Mouse (Mus musculus) embryonic fibroblast, embryonic 13.5 days (primary cell): ENCODE data around the gene Fam69a. TPM values are rescaled to one million over a fixed set of nuclear protein-coding genes. Genes with fewer than 3 reads are reported as not detected.
"Not testable (repeated sequence)": the region's sequence is repeated elsewhere in the genome, so short reads cannot be mapped to it uniquely, and the experiment has no call there.

Experiments used
- H3K27ac ChIP-seq: 2 replicates; pipeline ENCODE4 v1.5.1; 2012; ENCODE audit warnings: low read length, control low read depth, inconsistent platforms; ENCODE audit not compliant: insufficient read depth
- H3K4me1 ChIP-seq: 2 replicates; pipeline ENCODE4 v1.6.1; 2011; ENCODE audit warnings: low read length; ENCODE audit not compliant: control insufficient read depth, insufficient read depth
- H3K4me3 ChIP-seq: 2 replicates; pipeline ENCODE4 v1.5.1; 2011; ENCODE audit warnings: mild to moderate bottlenecking, control low read depth, low read length; ENCODE audit not compliant: insufficient read depth
- CTCF ChIP-seq: IDR thresholded peaks from 2 replicates; pipeline ENCODE4 v1.5.1; 2011; ENCODE audit warnings: mild to moderate bottlenecking, control low read depth, low read length, moderate library complexity, borderline replicate concordance; ENCODE audit not compliant: insufficient read depth
- POLR2A ChIP-seq: IDR thresholded peaks from 2 replicates; pipeline ENCODE4 v1.6.1; 2011; ENCODE audit warnings: low read depth, mild to moderate bottlenecking, control low read depth, low read length, moderate library complexity
- polyA plus RNA-seq: library from polyadenylated mRNA; stranded (reverse); fragments of >200 nt; gene quantifications from 2 replicates; pipeline ENCODE4 v1.2.4, GENCODE M21; 2011; ENCODE audit warnings: low read depth; ENCODE audit not compliant: missing spikeins, insufficient read length

The Fam69a gene
- polyA plus RNA-seq, 1 experiment, result 15.4 TPM

- TF ChIP-seq CTCF (no peak), POLR2A (no peak)
- no peak overlapping the region for H3K27ac ChIP-seq
- H3K4me1 ChIP-seq, result no peaks in the 10 kb centered on the region; the same call in none of the 2 replicates
- no peak overlapping the region for H3K4me3 ChIP-seq
Observed at GRCm38 (mm10) chr5:107950643-107951042, 36.2 kb downstream of the Fam69a start.

- TF ChIP-seq POLR2A (no peak), CTCF (no peak)
- H3K27ac ChIP-seq, result no peak overlapping the region
- no peak overlapping the region for H3K4me3 ChIP-seq
- no peaks in the 10 kb centered on the region; the same call in none of the 2 replicates for H3K4me1 ChIP-seq
Observed at GRCm38 (mm10) chr5:107949607-107950006, 37.3 kb downstream of the Fam69a start.

- no peaks in the 10 kb centered on the region; the same call in none of the 2 replicates for H3K4me1 ChIP-seq
- no peak overlapping the region for H3K27ac ChIP-seq
- no peak for TF ChIP-seq POLR2A
- TF ChIP-seq CTCF, result no peak
- H3K4me3 ChIP-seq, result no peak overlapping the region
Observed at GRCm38 (mm10) chr5:107948899-107949298, 38.0 kb downstream of the Fam69a start.

GRCm38 (mm10) chr5:107947548-107947947 lies 39.3 kb downstream of the Fam69a start:
- no peak for TF ChIP-seq CTCF
- no peak for TF ChIP-seq POLR2A
- 0 out of 2 replicates have a peak overlapping the region, but pooled peaks have one; percentile 44 for H3K27ac ChIP-seq
- H3K4me1 ChIP-seq, result no peaks in the 10 kb centered on the region; the same call in none of the 2 replicates
- H3K4me3 ChIP-seq, result no peak overlapping the region

GRCm38 (mm10) chr5:107946475-107946874 lies 40.4 kb downstream of the Fam69a start:
- no peak overlapping the region for H3K4me3 ChIP-seq
- TF ChIP-seq POLR2A, result no peak
- TF ChIP-seq CTCF, result no peak

GRCm38 (mm10) chr5:107943526-107943925 lies 43.4 kb downstream of the Fam69a start:
- Histone ChIP-seq H3K27ac (no peak overlapping the region), H3K4me1 (no peaks in the 10 kb centered on the region; the same call in none of the 2 replicates), H3K4me3 (no peak overlapping the region)
- TF ChIP-seq POLR2A, result no peak
- TF ChIP-seq CTCF, result no peak

More at GRCm38 (mm10) chr5:107946475-107946874, 40.4 kb downstream of the Fam69a start:
- Histone ChIP-seq H3K27ac (no peak overlapping the region), H3K4me1 (no peaks in the 10 kb centered on the region; the same call in none of the 2 replicates)

- Histone ChIP-seq H3K27ac (no peak overlapping the region), H3K4me3 (no peak overlapping the region), H3K4me1 (no peaks in the 10 kb centered on the region; the same call in none of the 2 replicates)
- no peak for TF ChIP-seq CTCF
- TF ChIP-seq POLR2A, result no peak
Observed at GRCm38 (mm10) chr5:107942941-107943340, 43.9 kb downstream of the Fam69a start.

- no peaks in the 10 kb centered on the region for H3K4me1 ChIP-seq
- no peak for TF ChIP-seq POLR2A
- TF ChIP-seq CTCF, result no peak
- no peak overlapping the region for H3K4me3 ChIP-seq
- no peak overlapping the region for H3K27ac ChIP-seq
Observed at GRCm38 (mm10) chr5:107941222-107941621, 45.7 kb downstream of the Fam69a start.

GRCm38 (mm10) chr5:107939701-107940100 lies 47.2 kb downstream of the Fam69a start:
- TF ChIP-seq POLR2A (no peak), CTCF (no peak)
- Histone ChIP-seq H3K27ac (no peak overlapping the region), H3K4me3 (no peak overlapping the region), H3K4me1 (no peaks in the 10 kb centered on the region)

GRCm38 (mm10) chr5:107938886-107939285 lies 48.0 kb downstream of the Fam69a start:
- Histone ChIP-seq H3K4me1 (no peaks in the 10 kb centered on the region), H3K27ac (no peak overlapping the region), H3K4me3 (no peak overlapping the region)
- TF ChIP-seq CTCF, result no peak
- no peak for TF ChIP-seq POLR2A

- H3K4me3 ChIP-seq, H3K4me1 ChIP-seq, H3K27ac ChIP-seq: not testable (repeated sequence)
Observed at GRCm38 (mm10) chr5:107938483-107938882, 48.4 kb downstream of the Fam69a start.
